Mouse (Mus musculus) left cerebral cortex, postnatal 25 days (tissue): Measurements from ENCODE around the gene Sapcd1. TPM values are rescaled to one million over a fixed set of nuclear protein-coding genes. Genes with fewer than 3 reads are reported as not detected.
"Not testable (repeated sequence)": the region's sequence is repeated elsewhere in the genome, so short reads cannot be mapped to it uniquely, and the experiment has no call there.

Experiments
- DNase-seq, 2 experiments: peaks; one replicate each; pipeline ENCODE4 v3.0.0; 2022; ENCODE audit warnings: low spot score in 2 of 2, mixed read lengths in 1 of 2
- intact Hi-C: fragments of 180-260 bp; cut with DNase I; formaldehyde crosslinking; loops from one replicate; pipeline ENCODE4 v1.15.1; 2025
- total RNA-seq, 2 experiments: library from RNA; stranded (reverse); gene quantifications; 2 replicates each; pipeline ENCODE4 v1.2.3; 2021

The Sapcd1 gene
- total RNA-seq, 2 experiments from 2014 or later = 0.60 to 0.83 TPM

DNA sequence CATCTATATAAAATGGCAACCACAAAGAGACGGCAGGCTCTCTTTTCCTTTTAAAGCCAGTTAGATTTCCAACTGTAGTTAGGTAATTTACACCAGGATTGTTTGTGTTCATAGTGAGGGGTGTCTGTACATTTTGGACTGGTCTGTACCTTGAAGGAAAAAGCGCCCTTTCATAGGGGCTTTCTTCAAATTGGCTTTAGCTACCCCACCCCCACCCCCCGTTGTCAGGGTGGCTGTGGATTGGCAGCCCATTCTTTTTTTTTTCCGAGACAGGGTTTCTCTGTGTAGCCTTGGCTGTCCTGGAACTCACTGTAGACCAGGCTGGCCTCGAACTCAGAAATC is 30.7 kb downstream of the Sapcd1 start:
- intact Hi-C loops = no loop called here
- no peak for DNase-seq

DNA sequence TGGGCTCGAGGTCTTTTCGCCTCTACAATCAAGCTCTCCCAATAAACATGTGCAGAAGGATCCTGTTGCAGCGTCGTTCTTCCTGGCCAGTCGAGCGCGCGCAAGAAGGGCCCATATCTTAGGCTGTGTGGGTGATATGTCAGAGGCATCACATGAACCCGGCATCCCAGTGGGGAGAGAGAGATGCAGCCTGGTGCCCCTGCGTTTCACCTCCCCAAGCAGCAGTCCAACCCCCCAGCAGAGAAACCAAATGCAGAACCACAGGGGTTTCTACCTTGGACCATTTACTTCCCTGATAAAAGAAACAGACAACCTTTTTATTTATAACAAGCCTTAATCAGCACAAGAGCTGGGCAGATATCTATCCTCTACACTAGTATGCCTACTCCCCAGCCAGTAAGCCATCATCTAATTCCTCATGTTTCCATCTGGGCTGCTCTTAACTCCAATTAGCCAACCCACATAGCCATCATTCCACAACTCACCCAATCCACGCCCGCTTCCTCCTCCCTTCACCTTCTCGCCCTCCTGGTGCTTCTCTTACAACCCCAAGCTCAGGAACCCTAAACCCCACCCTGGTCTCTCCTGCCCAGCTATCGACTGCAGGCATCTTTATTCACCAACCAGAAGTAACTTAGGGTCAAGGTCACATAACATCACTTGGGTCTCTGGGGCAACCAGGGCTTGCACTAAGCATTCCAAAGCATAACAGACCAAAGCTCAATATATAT is 31.2 kb downstream of the Sapcd1 start:
- intact Hi-C loops = no loop called here
- DNase-seq = no peak

DNA sequence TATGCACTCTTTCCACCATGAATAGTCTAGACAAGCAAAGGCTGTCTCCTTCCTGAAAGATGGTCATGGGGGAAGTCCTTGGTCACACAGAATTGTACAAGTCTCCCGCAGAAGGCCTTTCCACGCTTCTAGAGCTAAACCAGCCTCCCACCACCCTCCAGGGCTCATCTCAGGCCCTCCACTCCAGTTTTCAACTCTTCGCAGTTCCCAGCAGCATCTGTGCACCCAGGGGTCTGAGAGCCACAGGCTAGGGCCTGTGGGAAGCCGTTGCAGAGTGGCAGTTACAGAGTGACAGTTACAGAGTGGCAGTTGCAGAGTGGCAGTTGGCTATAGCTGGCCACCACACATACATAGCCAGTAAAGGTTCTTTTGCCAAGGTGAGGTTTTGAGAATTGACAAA is 31.9 kb downstream of the Sapcd1 start:
- DNase-seq, intact Hi-C loops: not testable (repeated sequence)

DNA sequence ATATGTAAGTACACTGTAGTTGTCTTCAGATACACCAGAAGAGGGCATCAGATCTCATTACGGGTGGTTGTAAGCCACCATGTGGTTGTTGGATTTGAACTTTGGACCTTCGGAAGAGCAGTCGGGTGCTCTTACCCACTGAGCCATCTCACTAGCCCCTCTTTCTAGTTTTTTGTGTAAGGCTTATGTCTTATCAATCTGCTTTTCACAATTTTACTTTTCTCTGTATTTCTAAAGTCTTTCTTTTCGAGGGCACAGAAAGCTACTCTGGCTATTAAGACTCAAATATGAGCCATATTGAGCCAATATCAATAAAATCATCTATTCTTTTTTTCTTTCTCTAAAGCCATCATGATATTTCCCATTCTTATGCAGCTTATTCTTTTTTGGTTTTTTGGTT is 32.6 kb downstream of the Sapcd1 start:
- not testable (repeated sequence) for DNase-seq

DNA sequence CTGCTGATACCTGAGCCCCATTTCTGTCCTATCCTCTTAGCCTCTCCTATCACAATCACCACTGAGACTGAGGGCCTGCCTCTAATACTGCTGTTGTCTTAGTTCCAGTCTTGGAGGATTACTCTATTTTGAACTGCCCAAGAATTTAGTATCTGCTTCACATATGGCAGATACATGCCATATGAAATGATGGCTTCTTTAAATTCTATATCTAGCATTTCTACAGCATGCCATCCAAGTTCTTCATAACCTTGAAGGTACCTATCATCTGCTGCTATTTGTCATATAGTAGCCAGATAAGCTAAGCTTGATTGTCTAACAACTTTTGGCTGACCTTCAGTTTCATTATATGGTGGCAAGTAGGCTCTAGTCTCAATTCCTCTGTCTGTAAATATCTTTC is 33.1 kb downstream of the Sapcd1 start:
- DNase-seq = no peak
- intact Hi-C loops = no loop called here

More for the DNA sequence above, 32.6 kb downstream of the Sapcd1 start:
- intact Hi-C loops = not testable (repeated sequence)

DNA sequence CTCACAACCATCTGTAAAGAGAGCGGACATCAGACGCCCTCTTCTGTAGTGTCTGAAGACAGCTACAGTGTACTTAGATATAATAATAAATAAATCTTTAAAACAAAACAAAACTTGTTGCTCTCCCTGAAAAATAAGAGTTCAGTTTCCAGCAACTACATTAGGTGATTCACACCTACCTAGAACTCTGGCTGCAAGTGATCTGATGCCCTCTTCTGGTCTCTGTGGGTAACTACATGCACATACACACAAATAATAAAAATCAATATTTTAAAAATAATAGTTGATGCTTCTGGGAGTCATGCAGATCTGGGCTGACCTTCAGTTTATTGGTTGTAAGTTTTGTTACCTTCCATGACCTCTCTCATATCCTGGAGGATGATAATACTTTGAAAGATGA is 43.6 kb downstream of the Sapcd1 start:
- DNase-seq = peak in 1 of 2 experiments; percentile 24
- intact Hi-C loops = loop anchor here (2.0 to 5.0 kb wide), 2 partner anchors 15 to 132 kb away; partner anchors contain the start of genes Nelfe and Skiv2l

DNA sequence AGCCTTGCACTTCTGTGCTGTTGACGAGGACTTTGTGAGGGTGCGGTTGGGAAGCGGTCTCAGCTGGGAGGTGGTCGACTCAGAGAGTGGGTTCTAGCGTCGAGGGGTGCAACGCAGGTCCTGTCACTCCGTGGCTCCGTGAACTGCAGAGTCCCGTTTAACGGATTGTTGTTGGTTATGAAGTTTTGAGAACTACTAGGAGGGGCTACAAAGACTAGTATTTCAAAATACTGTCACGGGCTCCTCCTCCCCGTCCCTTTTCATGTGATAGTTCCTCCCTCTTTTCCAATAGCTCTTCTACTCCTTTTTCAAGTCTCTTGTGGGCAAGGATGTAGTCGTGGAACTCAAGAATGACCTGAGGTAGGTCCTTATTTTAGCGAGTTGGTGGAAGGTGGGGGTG is 45.5 kb downstream of the Sapcd1 start:
- intact Hi-C loops = loop anchor here (5.0 kb wide), 1 partner anchor 130 kb away; the partner anchor contains the start of genes Nelfe and Skiv2l
- DNase-seq = no peak

DNA sequence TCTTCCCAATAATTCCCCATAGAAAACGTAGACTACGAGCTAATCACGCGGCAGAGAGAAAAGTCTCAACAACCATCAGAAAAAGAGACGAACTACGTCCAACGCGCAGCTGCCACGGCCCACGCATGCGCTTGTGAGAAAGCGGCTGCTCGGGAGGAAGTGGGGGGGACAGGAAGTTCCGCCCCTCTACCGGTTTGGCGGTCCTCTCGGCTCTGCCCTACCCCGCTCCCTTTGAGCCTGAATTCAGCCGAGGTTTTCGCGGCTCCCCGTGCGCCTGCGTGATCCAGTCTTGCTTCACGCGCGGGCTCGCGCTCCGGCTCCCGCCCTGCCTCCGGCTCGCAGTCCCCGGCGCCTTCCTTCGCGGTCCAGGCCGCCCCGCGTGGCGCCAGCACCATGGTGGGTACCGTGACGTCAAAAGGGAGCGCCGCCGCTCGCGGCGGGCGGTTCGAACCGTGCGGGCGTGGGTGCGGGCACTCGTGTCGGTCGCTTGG is 46.1 kb downstream of the Sapcd1 start, which contains the start of gene Lsm2:
TSS of gene Lsm2 (plus strand) at position 173 of the 491 bp plus-strand sequence.
- intact Hi-C loops = loop anchor here (1.0 to 5.0 kb wide), 2 partner anchors 29 to 129 kb away; partner anchors contain the start of genes Nelfe and Skiv2l
- peak; percentile 94 to 96 for DNase-seq

DNA sequence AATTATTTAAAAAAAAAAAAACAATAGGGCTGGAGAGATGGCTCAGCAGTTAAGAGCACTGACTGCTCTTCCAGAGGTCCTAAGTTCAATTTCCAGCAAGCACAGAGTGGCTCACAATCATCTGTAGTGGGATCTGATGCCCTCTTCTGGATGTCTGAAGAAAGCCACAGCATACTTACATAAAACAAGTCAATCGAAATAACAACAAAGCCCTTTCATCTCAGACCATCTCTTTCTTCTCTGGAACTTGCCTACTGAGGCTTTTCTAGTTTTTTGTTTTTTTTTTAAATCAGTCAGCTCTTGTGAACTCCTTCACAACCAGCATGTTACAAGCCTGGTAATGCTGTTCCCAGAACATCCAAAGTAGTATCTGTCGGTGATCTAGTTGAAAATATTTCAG is 47.2 kb downstream of the Sapcd1 start:
- peak; percentile 45 to 58 for DNase-seq
- intact Hi-C loops = loop anchor here (1.0 to 5.0 kb wide), 2 partner anchors 28 to 128 kb away; partner anchors contain the start of genes Nelfe and Skiv2l

DNA sequence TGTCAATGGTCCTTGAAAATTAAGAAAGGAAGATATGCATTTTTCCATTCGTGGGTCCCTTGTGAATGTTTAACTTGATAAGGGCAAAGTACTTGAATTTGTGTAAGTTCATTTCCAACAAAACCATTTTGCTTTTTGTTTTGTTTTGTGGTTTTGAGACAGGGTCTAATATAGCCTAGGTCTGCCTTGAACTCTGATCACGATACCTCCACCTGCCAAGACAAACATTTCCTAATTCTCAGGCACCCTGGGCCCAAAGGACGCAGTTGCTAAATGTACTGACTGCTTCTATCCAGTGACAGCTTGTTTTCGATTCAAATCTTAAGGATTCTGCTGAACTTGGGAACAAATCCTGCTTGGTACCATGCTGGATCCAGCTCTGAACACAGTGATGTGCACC is 48.2 kb downstream of the Sapcd1 start:
- DNase-seq = no peak
- intact Hi-C loops = loop anchor here (5.0 kb wide), 1 partner anchor 127 kb away; the partner anchor contains the start of genes Nelfe and Skiv2l

DNA sequence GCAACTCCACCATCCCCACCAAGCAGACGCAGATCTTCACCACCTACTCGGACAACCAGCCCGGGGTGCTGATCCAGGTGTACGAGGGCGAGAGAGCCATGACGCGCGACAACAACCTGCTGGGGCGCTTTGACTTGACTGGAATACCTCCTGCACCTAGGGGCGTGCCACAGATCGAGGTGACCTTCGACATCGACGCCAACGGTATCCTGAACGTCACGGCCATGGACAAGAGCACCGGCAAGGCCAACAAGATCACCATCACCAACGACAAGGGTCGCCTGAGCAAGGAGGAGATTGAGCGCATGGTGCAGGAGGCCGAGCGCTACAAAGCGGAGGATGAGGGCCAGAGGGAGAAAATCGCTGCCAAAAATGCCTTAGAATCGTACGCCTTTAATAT is 49.6 kb downstream of the Sapcd1 start:
- no peak for DNase-seq
- intact Hi-C loops = no loop called here

DNA sequence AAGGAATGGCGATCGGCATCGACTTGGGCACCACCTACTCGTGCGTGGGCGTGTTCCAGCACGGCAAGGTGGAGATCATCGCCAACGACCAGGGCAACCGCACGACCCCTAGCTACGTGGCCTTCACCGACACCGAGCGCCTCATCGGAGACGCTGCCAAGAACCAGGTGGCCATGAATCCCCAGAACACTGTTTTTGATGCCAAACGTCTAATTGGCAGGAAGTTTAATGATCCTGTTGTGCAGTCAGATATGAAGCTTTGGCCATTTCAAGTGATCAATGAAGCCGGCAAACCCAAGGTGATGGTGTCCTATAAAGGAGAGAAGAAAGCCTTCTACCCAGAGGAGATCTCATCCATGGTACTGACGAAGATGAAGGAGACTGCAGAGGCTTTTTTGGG is 50.8 kb downstream of the Sapcd1 start:
- DNase-seq = no peak
- intact Hi-C loops = no loop called here

Other genes starting within 250 kb of the Sapcd1 start
- gene Cyp21a1, start 223.5 kb downstream of the Sapcd1 start, total RNA-seq = not detected
- gene Stk19, start 191.1 kb downstream of the Sapcd1 start, total RNA-seq = 10 to 100 TPM; 52.2 to 57.6 TPM
- 10 to 100 TPM; 35.9 to 37.1 TPM for gene Dxo, start 191.0 kb downstream of the Sapcd1 start, total RNA-seq
- gene Skiv2l, start 177.8 kb downstream of the Sapcd1 start, total RNA-seq = 10 to 100 TPM; 64.0 to 65.9 TPM
- 10 to 100 TPM; 30.9 to 37.9 TPM for gene Nelfe, start 177.6 kb downstream of the Sapcd1 start, total RNA-seq
- gene Cfb, start 165.5 kb downstream of the Sapcd1 start, total RNA-seq = under 1 TPM in 1 of 2 experiments, not detected in 1; 0.30 TPM
- gene Zbtb12, start 148.5 kb downstream of the Sapcd1 start, total RNA-seq = 1 to 10 TPM; 6.9 to 7.3 TPM
- not detected for gene Gm20547, start 146.0 kb downstream of the Sapcd1 start, total RNA-seq
- 1 to 10 TPM; 1.5 to 3.6 TPM for gene C2, start 129.8 kb downstream of the Sapcd1 start, total RNA-seq
- gene Ehmt2, start 129.5 kb downstream of the Sapcd1 start, total RNA-seq = 100 to 1,000 TPM; 166 to 167 TPM
- gene Slc44a4, start 113.5 kb downstream of the Sapcd1 start, total RNA-seq = under 1 TPM; 0.55 to 0.66 TPM
- 10 to 100 TPM; 42.9 to 44.0 TPM for gene Neu1, start 96.8 kb downstream of the Sapcd1 start, total RNA-seq
- 10 to 100 TPM in 1 of 2 experiments, 1 to 10 TPM in 1; 9.9 to 15.0 TPM for gene Hspa1b, start 68.8 kb downstream of the Sapcd1 start, total RNA-seq
- not detected for gene Gm20481, start 58.1 kb downstream of the Sapcd1 start, total RNA-seq
- 10 to 100 TPM; 10.8 to 12.6 TPM for gene Hspa1a, start 55.9 kb downstream of the Sapcd1 start, total RNA-seq
- under 1 TPM; 0.27 to 0.34 TPM for gene Hspa1l, start 55.3 kb downstream of the Sapcd1 start, total RNA-seq
- 10 to 100 TPM; 17.3 to 18.0 TPM for gene Lsm2, start 46.2 kb downstream of the Sapcd1 start, total RNA-seq
- gene Vars, start 27.0 kb downstream of the Sapcd1 start, total RNA-seq = 10 to 100 TPM; 38.0 to 44.7 TPM
- gene Vwa7, start 11.4 kb downstream of the Sapcd1 start, total RNA-seq = under 1 TPM; 0.30 to 0.37 TPM
- under 1 TPM; 0.76 to 0.96 TPM for gene Msh5, start 18.7 kb upstream of the Sapcd1 start, total RNA-seq
- 10 to 100 TPM in 1 of 2 experiments, 1 to 10 TPM in 1; 9.9 to 11.6 TPM for gene Clic1, start 21.9 kb upstream of the Sapcd1 start, total RNA-seq
- 10 to 100 TPM; 12.1 to 12.5 TPM for gene Ddah2, start 31.0 kb upstream of the Sapcd1 start, total RNA-seq
- not detected for gene Ly6g6c, start 37.4 kb upstream of the Sapcd1 start, total RNA-seq
- not detected for gene Mpig6b, start 38.2 kb upstream of the Sapcd1 start, total RNA-seq
- gene Ly6g6e, start 48.9 kb upstream of the Sapcd1 start, total RNA-seq = 1 to 10 TPM; 2.4 to 2.7 TPM
- gene Ly6g6d, start 50.0 kb upstream of the Sapcd1 start, total RNA-seq = 1 to 10 TPM in 1 of 2 experiments, under 1 TPM in 1; 0.69 to 1.9 TPM
- gene Ly6g6f, start 57.6 kb upstream of the Sapcd1 start, total RNA-seq = not detected
- gene Abhd16a, start 61.2 kb upstream of the Sapcd1 start, total RNA-seq = 100 to 1,000 TPM; 107 to 109 TPM
- not detected for gene Ly6g5c, start 80.3 kb upstream of the Sapcd1 start, total RNA-seq
- gene Ly6g5b, start 87.4 kb upstream of the Sapcd1 start, total RNA-seq = under 1 TPM; 0.69 to 0.94 TPM
- gene Gpank1, start 93.4 kb upstream of the Sapcd1 start, total RNA-seq = 10 to 100 TPM; 13.1 to 15.2 TPM
- gene Csnk2b, start 94.0 kb upstream of the Sapcd1 start, total RNA-seq = 100 to 1,000 TPM; 183 to 185 TPM
- 10 to 100 TPM; 24.1 to 29.8 TPM for gene D17H6S53E, start 98.4 kb upstream of the Sapcd1 start, total RNA-seq
- gene Apom, start 104.0 kb upstream of the Sapcd1 start, total RNA-seq = not detected
- gene Bag6, start 107.2 kb upstream of the Sapcd1 start, total RNA-seq = 100 to 1,000 TPM; 286 to 292 TPM
- 100 to 1,000 TPM; 268 to 285 TPM for gene Prrc2a, start 136.9 kb upstream of the Sapcd1 start, total RNA-seq
- gene Aif1, start 148.1 kb upstream of the Sapcd1 start, total RNA-seq = 10 to 100 TPM; 10.8 to 11.1 TPM
- 10 to 100 TPM in 1 of 2 experiments, 1 to 10 TPM in 1; 6.1 to 10.1 TPM for gene Lst1, start 160.4 kb upstream of the Sapcd1 start, total RNA-seq
- under 1 TPM; 0.64 to 0.99 TPM for gene Ltb, start 166.4 kb upstream of the Sapcd1 start, total RNA-seq
- gene Tnf, start 174.0 kb upstream of the Sapcd1 start, total RNA-seq = not detected
- gene Lta, start 177.3 kb upstream of the Sapcd1 start, total RNA-seq = under 1 TPM; 0.34 to 0.39 TPM
- gene Gm16181, start 192.8 kb upstream of the Sapcd1 start, total RNA-seq = not detected
- gene Atp6v1g2, start 205.6 kb upstream of the Sapcd1 start, total RNA-seq = 100 to 1,000 TPM; 514 to 578 TPM
- 10 to 100 TPM; 11.7 to 12.8 TPM for gene Nfkbil1, start 207.8 kb upstream of the Sapcd1 start, total RNA-seq
- gene Ddx39b, start 213.7 kb upstream of the Sapcd1 start, total RNA-seq = 100 to 1,000 TPM; 207 to 209 TPM
- gene H2-D1, start 234.7 kb upstream of the Sapcd1 start, total RNA-seq = 10 to 100 TPM; 18.5 to 18.7 TPM